Mouse (Mus musculus): ENCODE measurements at regions not wholly inside any gene's neighbourhood (a gene's known extent, or its start where the extent isn't known, plus 50 kb on each side); places are given as distances from the start of the nearest gene placed in this dataset.

GRCm38 (mm10) chr13:81931199-81931598 lies 148.3 kb downstream of the Cetn3 start:
- no peak overlapping the region for H3K4me3 ChIP-seq (ENCODE audit: low read depth, low read length)
- no peaks in the 10 kb centered on the region for H3K36me3 ChIP-seq (ENCODE audit: insufficient read depth)
- H3K4me1 ChIP-seq (ENCODE audit: insufficient read depth): no peaks in the 10 kb centered on the region
- 92% methylated on average over 2 of the region's 2 CpGs for WGBS
- no peak overlapping the region for H3K27ac ChIP-seq (ENCODE audit: low read depth, low read length)
- no peak for ATAC-seq
- H3K4me2 ChIP-seq (ENCODE audit: low read depth): no peak overlapping the region
- no peak for DNase-seq
- no peak for TF ChIP-seq CTCF (IDR thresholded peaks at IDR 0.05; ENCODE audit: low read depth)
- no peaks in the 10 kb centered on the region for H3K27me3 ChIP-seq (ENCODE audit: insufficient read depth, low read length)
- H3K9ac ChIP-seq: no peak overlapping the region
- no peaks in the 10 kb centered on the region for H3K9me3 ChIP-seq (ENCODE audit: low read length)

DNA sequence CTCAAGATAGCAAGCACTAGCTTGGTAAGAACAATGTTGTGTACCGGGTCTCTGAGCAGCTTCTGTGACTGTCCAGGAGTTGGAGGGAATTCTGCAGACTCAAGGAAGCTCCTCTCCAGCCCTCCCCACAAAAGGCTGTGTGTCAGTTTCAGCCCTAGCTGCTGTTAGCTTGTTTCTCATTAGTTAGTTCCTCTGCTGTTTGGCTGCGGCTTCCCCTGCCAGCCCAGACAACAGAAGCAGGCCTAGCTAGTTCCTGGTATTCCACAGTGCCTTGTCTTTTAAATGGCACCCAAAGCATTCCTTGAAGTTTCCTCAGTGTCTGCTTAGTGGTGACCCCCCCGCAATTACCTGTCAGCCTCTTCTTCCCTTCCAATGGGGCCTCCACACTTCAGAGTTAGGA lies 154.2 kb downstream of the Cetn3 start:
- 49% methylated on average over 3 of the region's 3 CpGs for WGBS
- H3K9ac ChIP-seq: no peak overlapping the region
- DNase-seq: no peak

DNA sequence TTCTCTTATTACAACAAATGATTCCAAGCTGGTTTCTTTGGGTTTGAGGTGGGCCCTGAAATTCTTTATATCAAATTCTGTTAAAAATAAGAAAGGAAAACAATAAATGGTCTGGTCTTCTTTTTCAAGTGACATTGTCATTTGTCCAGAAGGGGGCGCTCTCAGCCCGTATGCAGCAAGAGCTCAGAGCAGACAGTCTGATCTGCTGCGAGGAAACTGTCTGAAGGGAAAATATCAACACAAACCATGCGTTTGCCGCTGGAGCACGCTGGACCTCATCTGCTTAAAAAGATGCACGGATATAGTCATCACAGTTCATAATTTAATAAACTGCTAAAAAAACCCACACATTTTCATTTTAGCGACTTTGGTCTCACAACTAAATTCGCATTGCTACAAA lies 161.2 kb downstream of the Cetn3 start:
- H3K27ac ChIP-seq (ENCODE audit: low read depth, low read length): peak overlapping the region; percentile 80; the same call in 1 of the 2 replicates
- H3K4me2 ChIP-seq (ENCODE audit: low read depth): peak overlapping the region; percentile 40
- H3K9me3 ChIP-seq (ENCODE audit: low read length): no peaks in the 10 kb centered on the region
- H3K36me3 ChIP-seq (ENCODE audit: insufficient read depth): no peaks in the 10 kb centered on the region
- TF ChIP-seq CTCF (IDR thresholded peaks at IDR 0.05; ENCODE audit: low read depth): peak; percentile 96
- H3K4me1 ChIP-seq (ENCODE audit: insufficient read depth): no peaks in the 10 kb centered on the region
- H3K27me3 ChIP-seq (ENCODE audit: insufficient read depth, low read length): no peaks in the 10 kb centered on the region
- peak overlapping the region; percentile 21 for H3K4me3 ChIP-seq (ENCODE audit: low read depth, low read length)
- DNase-seq: peak; percentile 95
- ATAC-seq: peak; percentile 92
- 6% methylated on average over 9 of the region's 9 CpGs for WGBS
- H3K9ac ChIP-seq: 0 out of 2 replicates have a peak overlapping the region, but pooled peaks have one; percentile 26

More for the DNA sequence above, 154.2 kb downstream of the Cetn3 start:
- H3K36me3 ChIP-seq (ENCODE audit: insufficient read depth): no peaks in the 10 kb centered on the region
- H3K9me3 ChIP-seq (ENCODE audit: low read length): no peaks in the 10 kb centered on the region
- TF ChIP-seq CTCF (IDR thresholded peaks at IDR 0.05; ENCODE audit: low read depth): no peak
- peak; percentile 54 for ATAC-seq
- H3K4me1 ChIP-seq (ENCODE audit: insufficient read depth): no peaks in the 10 kb centered on the region
- no peaks in the 10 kb centered on the region for H3K27me3 ChIP-seq (ENCODE audit: insufficient read depth, low read length)
- no peak overlapping the region for H3K4me2 ChIP-seq (ENCODE audit: low read depth)
- H3K27ac ChIP-seq (ENCODE audit: low read depth, low read length): peak overlapping the region; percentile 42; the same call in 1 of the 2 replicates
- H3K4me3 ChIP-seq (ENCODE audit: low read depth, low read length): no peak overlapping the region

- no peaks in the 10 kb centered on the region for H3K9me3 ChIP-seq (ENCODE audit: low read length)
- peak overlapping the region; percentile 80 for H3K27ac ChIP-seq (ENCODE audit: low read depth, low read length)
- 0 out of 2 replicates have a peak overlapping the region, but pooled peaks have one; percentile 26 for H3K9ac ChIP-seq
Observed at GRCm38 (mm10) chr13:81944469-81944868, 161.6 kb downstream of the Cetn3 start.

DNA sequence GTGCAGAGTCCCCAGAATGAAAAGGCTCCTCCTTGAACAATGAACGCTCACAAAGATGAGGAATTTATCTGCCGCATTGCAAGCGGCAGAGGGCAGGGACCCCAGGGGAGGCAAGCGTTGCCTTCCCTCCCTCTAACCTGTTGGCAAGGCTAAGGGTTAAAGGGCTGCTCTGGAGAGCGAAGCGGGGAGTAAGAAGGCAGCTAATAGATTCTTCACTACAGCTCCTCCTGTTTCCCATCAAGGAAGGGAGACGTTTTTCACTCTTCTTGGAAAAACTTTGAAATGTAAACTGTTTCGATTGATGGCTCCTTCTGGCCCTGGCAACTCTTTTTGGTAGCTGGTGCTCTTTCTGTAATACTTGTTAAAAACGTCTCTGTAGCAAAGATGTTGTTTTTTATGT lies 162.9 kb downstream of the Cetn3 start:
- ATAC-seq: peak; percentile 40; the same call in 1 of the 2 replicates
- peak overlapping the region; percentile 80 for H3K27ac ChIP-seq (ENCODE audit: low read depth, low read length)
- WGBS: 2% methylated on average over 9 of the region's 9 CpGs

More at GRCm38 (mm10) chr13:81944469-81944868, 161.6 kb downstream of the Cetn3 start:
- DNase-seq (no peak), ATAC-seq (peak; percentile 80)
- H3K4me1 ChIP-seq (ENCODE audit: insufficient read depth): no peaks in the 10 kb centered on the region
- peak overlapping the region; percentile 40 for H3K4me2 ChIP-seq (ENCODE audit: low read depth)
- H3K27me3 ChIP-seq (ENCODE audit: insufficient read depth, low read length): no peaks in the 10 kb centered on the region
- 30% methylated on average over 6 of the region's 6 CpGs for WGBS
- TF ChIP-seq CTCF (IDR thresholded peaks at IDR 0.05; ENCODE audit: low read depth): no peak
- H3K36me3 ChIP-seq (ENCODE audit: insufficient read depth): no peaks in the 10 kb centered on the region
- peak overlapping the region; percentile 21 for H3K4me3 ChIP-seq (ENCODE audit: low read depth, low read length)

GRCm38 (mm10) chr13:81965431-81965830 lies 182.6 kb downstream of the Cetn3 start:
- Histone ChIP-seq H3K27ac (ENCODE audit: low read depth, low read length) (no peak overlapping the region), H3K4me3 (ENCODE audit: low read depth, low read length) (no peak overlapping the region), H3K4me2 (ENCODE audit: low read depth) (no peak overlapping the region), H3K9ac (no peak overlapping the region), H3K4me1 (ENCODE audit: insufficient read depth) (no peaks in the 10 kb centered on the region), H3K9me3 (ENCODE audit: low read length) (no peaks in the 10 kb centered on the region), H3K36me3 (ENCODE audit: insufficient read depth) (no peaks in the 10 kb centered on the region), H3K27me3 (ENCODE audit: insufficient read depth, low read length) (no peaks in the 10 kb centered on the region)
- TF ChIP-seq CTCF (IDR thresholded peaks at IDR 0.05; ENCODE audit: low read depth): no peak
- DNase-seq (no peak), ATAC-seq (no peak)
- WGBS: 80% methylated on average over 2 of the region's 2 CpGs

More for the DNA sequence above, 162.9 kb downstream of the Cetn3 start:
- peak; percentile 75 for DNase-seq
- Histone ChIP-seq H3K27me3 (ENCODE audit: insufficient read depth, low read length) (no peaks in the 10 kb centered on the region), H3K4me1 (ENCODE audit: insufficient read depth) (no peaks in the 10 kb centered on the region), H3K9me3 (ENCODE audit: low read length) (no peaks in the 10 kb centered on the region), H3K36me3 (ENCODE audit: insufficient read depth) (no peaks in the 10 kb centered on the region), H3K4me2 (ENCODE audit: low read depth) (peak overlapping the region; percentile 49), H3K9ac (peak overlapping the region; percentile 47), H3K4me3 (ENCODE audit: low read depth, low read length) (peak overlapping the region; percentile 25; the same call in 1 of the 2 replicates)
- TF ChIP-seq CTCF (IDR thresholded peaks at IDR 0.05; ENCODE audit: low read depth): no peak

- Histone ChIP-seq H3K4me2 (ENCODE audit: low read depth) (no peak overlapping the region), H3K9ac (no peak overlapping the region), H3K4me1 (ENCODE audit: insufficient read depth) (0 out of 2 replicates have a peak, but pooled peaks cover 2% of the 10 kb centered on the region), H3K9me3 (ENCODE audit: low read length) (no peaks in the 10 kb centered on the region), H3K36me3 (ENCODE audit: insufficient read depth) (no peaks in the 10 kb centered on the region), H3K4me3 (ENCODE audit: low read depth, low read length) (no peak overlapping the region), H3K27me3 (ENCODE audit: insufficient read depth, low read length) (no peaks in the 10 kb centered on the region), H3K27ac (ENCODE audit: low read depth, low read length) (no peak overlapping the region)
- ATAC-seq (no peak), DNase-seq (no peak)
- no peak for TF ChIP-seq CTCF (IDR thresholded peaks at IDR 0.05; ENCODE audit: low read depth)
- WGBS: 21% methylated on average over 2 of the region's 2 CpGs
Observed at GRCm38 (mm10) chr13:81975878-81976277, 193.0 kb downstream of the Cetn3 start.

Measured in forebrain, postnatal 0 days (tissue).